Mouse (Mus musculus) right cerebral cortex, postnatal 4 days (tissue): ENCODE measurements at regions not wholly inside any gene's neighbourhood (a gene's known extent, or its start where the extent isn't known, plus 50 kb on each side); places are given as distances from the start of the nearest gene placed in this dataset.

Experiments
- DNase-seq: peaks from one replicate; pipeline ENCODE4 v3.0.0-alpha.2; 2022

GRCm38 (mm10) chr16:54440932-54441331 is 856.9 kb downstream of the Zpld1 start:
- DNase-seq, result no peak

GRCm38 (mm10) chr16:54406638-54407037 is 891.1 kb downstream of the Zpld1 start:
- no peak for DNase-seq

GRCm38 (mm10) chr16:54384019-54384418 is 913.8 kb downstream of the Zpld1 start:
- DNase-seq, result peak; percentile 6

- DNase-seq, result no peak
Observed at GRCm38 (mm10) chr16:54374990-54375389, 922.8 kb downstream of the Zpld1 start.

GRCm38 (mm10) chr16:54354423-54354822 is 943.4 kb downstream of the Zpld1 start:
- no peak for DNase-seq

GRCm38 (mm10) chr16:54348814-54349213 is 949.0 kb downstream of the Zpld1 start:
- no peak for DNase-seq

- DNase-seq, result no peak
Observed at GRCm38 (mm10) chr16:54346086-54346789, 951.5 kb downstream of the Zpld1 start.
